Mouse (Mus musculus): ENCODE measurements around the gene Mroh2a. TPM values are rescaled to one million over a fixed set of nuclear protein-coding genes. Genes with fewer than 3 reads are reported as not detected.

The Mroh2a gene
- total RNA-seq, 1 experiment from 2014 or later, result 0.26 TPM

GRCm38 (mm10) chr1:88235046-88235893 is 8.5 kb downstream of the Mroh2a start:
- no peak for DNase-seq

DNA sequence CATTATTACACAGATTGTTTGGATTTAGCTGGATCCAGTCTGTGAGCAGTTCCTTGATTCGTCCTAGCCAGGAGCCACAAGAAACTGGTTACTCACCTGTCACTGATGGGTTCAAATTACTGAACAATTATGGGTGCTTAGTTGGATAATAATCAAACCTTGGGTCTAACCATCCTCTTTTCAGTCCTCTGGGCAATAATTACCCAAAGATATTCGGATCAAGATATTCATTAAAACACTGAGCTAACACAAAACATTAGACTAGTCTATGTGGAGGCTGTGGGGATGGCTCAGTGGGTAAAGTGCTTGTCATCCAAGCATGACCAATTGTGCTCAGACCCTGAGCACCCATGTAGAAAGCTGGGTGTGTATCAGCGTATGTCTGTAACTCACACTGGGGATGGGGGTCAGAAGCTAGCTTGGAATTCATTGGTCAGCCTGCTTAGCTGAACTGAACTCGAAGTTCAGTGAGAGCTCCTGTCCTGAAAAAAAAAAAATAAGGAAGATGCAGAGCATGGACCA is 9.2 kb downstream of the Mroh2a start:
- DNase-seq, result no peak

GRCm38 (mm10) chr1:88237311-88237710 is 10.5 kb downstream of the Mroh2a start:
- DNase-seq, result no peak

DNA sequence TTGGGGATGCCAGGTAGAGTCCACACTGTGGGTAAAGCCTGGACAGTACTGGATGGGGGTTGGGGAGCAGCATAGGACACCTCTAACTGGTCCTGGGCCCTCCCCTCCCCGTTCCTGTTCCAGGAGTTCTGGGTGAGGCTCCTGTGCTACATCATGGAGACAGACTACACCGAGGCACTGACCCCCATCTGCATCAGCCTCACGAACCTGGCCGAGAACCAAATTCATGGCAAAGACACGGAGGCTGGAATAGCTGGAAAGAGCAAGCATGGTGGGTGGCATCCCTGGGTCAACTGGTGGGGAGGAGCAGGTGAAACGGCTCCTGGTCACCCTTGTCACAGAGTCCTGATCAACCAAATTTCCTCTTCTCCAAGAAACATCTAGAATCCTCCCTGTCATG is 12.0 kb downstream of the Mroh2a start:
- no peak for DNase-seq

GRCm38 (mm10) chr1:88240072-88240471 is 13.3 kb downstream of the Mroh2a start:
- DNase-seq, result peak; percentile 59

DNA sequence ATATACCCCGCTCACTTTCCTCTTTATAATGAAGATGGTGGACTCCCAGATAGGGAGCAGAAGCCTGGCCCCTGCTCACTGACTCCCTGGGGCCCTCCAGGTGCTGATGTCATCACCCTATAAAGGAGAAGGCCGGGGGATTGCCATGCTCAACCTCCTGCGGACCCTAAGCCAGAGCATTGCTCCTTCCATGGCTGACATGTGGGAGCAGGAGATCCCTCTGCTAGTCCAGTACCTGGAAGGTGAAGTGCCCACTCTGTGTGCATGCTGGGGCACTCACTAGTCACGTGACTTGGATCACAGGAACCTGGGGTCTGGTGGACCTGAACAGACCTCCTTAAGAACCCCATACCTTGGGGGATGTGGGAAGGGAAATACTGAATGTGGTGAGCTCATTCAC is 13.8 kb downstream of the Mroh2a start:
- no peak for DNase-seq

GRCm38 (mm10) chr1:88243861-88244260 is 17.1 kb downstream of the Mroh2a start:
- DNase-seq, result no peak

DNA sequence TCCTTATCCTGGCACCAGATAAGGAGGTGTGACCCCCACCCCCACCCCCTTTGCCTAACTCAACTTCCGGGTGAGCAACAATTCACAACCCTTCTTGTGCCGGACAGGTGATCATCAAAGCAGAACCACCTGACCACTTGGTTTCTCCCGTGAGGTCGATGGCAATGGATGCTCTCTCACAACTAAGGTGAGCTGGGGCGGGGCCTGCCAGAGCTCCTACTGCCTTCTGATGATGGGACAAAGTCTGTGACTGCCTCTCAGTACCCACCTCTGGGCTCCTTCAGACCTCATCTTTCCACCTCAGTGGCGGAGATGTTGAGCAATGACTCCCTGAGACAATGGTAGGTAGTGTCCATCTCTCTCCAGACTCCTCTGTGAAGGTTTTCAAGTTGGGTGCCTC is 19.1 kb downstream of the Mroh2a start:
- no peak for DNase-seq

- no peak for DNase-seq
Measured at GRCm38 (mm10) chr1:88246386-88246785, 19.6 kb downstream of the Mroh2a start.

DNA sequence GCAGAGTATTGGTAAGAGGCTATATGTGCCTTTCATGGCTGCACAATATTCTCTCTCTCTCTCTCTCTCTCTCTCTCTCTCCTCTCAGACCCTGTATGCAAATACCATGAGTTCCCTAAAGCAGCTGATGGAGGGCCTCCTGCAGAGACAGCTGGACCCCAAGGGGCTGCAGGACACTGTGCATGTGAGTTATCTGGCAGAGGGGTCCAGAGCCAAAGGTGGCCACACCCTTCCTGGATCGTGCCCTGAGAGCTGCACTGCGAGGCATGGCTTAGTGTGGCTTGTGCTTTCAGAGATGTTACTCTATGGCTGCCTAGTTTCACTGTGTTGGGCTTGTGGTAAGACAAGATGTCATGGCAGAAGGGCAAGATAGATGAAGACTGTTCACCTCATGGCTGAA is 20.9 kb downstream of the Mroh2a start:
- no peak for DNase-seq

DNA sequence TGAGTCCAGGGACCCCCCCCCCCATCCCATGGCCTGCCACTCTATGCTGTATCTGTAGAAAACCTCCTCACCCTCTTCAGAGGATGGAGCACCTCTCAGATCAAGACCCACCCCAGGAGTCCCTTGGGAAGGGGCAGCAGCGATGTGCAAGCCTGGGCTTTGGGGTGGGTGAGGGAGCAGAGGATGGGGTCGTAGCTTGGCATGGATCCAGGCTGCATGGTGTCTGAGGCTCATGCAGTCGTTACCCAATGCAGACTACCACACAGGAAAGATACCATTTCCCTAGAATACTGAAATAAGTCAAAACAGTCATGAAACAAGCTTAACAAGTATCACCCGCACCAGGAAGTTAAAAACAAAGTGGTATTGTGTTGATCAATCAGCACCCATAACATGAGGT is 21.9 kb downstream of the Mroh2a start:
- no peak for DNase-seq

DNA sequence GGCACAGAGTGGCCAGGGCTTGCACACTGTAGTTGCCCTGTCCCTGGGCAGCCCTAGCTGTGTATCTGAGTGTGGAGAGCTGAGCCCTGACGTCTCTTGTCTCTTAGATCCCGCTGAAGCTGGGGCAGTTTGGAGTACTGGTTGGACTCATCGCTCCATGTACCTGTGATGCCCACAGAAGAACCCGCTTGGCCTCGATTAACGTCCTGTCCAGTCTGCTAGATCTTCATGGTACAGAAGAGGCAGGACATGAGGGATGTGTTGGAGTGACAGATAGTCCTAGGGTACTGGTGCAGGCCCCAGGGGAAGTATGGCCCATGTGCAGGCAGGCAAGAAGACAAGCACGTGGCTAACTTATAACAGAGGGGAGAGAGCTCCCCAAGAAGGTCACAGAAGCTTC is 22.8 kb downstream of the Mroh2a start:
- DNase-seq, result no peak

GRCm38 (mm10) chr1:88250023-88250422 is 23.2 kb downstream of the Mroh2a start:
- no peak for DNase-seq

- no peak for DNase-seq
Measured at GRCm38 (mm10) chr1:88253106-88253505, 26.3 kb downstream of the Mroh2a start.

- no peak for DNase-seq
Measured at GRCm38 (mm10) chr1:88253540-88253939, 26.8 kb downstream of the Mroh2a start.

- DNase-seq, result no peak
Measured at GRCm38 (mm10) chr1:88254793-88255465, 28.1 kb downstream of the Mroh2a start.

- no peak for DNase-seq
Measured at GRCm38 (mm10) chr1:88255466-88255857, 28.7 kb downstream of the Mroh2a start.

GRCm38 (mm10) chr1:88255989-88256754 is 29.4 kb downstream of the Mroh2a start:
- no peak for DNase-seq

DNA sequence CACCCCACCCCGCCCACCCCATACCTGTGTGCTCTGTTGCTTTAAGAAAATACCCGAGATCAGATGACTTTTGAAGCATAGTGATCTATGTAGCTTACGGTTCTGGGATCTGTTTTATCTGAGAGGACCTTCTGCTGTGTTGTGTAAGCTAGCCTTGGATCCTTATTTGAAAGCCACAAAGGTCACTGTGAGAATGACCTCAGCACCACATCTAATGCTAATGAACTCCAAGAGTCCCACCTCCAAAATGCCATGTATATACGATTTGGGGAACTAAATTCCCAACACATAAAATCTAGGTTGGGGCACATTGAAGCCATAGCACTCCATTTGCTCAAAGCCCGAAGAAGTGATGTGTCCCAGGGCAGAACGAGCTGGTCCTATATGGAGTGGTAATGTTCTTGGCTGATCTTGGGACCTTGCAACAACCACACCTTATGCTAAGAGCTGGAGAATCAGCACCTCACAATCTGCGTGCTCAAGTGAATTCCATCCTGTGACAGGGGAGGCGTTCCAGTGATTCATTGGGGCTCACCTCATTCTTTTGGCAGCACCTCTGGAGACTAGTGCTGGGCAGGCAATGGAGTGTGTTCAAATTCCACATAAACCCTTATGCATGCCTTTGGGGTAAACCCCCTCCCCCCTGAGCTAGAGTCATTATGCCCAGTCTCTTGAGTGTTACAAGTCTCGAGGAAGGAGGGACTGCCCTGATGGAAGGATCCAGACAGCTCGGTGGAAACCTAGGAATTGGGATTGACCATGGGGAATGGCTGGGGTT is 30.3 kb downstream of the Mroh2a start:
- no peak for DNase-seq

GRCm38 (mm10) chr1:88257681-88258080 is 30.9 kb downstream of the Mroh2a start:
- DNase-seq, result no peak

DNA sequence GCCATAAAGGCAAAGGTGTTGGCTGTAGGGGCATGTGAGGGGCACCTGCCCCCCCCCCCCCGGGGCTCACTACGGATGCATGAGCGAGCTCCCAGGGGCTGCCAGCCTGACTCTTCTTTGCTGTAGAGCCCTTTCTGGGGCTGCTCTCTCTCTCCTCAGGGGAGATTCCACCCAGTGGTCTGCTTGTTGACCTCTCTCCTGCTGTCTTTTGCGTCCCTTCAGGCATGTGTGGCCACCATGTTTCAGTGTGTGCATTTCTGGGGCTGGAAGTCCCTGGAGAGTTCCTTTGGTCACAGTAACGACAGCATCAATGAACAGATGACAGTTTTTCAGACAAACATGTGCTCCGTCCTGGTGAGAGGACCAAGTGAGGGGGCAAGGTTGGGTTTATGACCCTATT is 31.6 kb downstream of the Mroh2a start:
- no peak for DNase-seq
